Mouse (Mus musculus) forelimb bud, embryonic 11.5 days (tissue): ENCODE measurements at regions not wholly inside any gene's neighbourhood (a gene's known extent, or its start where the extent isn't known, plus 50 kb on each side); places are given as distances from the start of the nearest gene placed in this dataset.

ENCODE experiments used
- DNase-seq: peaks from one replicate; pipeline ENCODE4 v3.0.0-alpha.2; 2012; ENCODE audit warnings: low read depth, low spot score

GRCm38 (mm10) chr13:16100253-16100652 lies 88.6 kb downstream of the Inhba start:
- no peak for DNase-seq

- DNase-seq = no peak
Observed at GRCm38 (mm10) chr13:16114837-16115236, 103.2 kb downstream of the Inhba start.

- DNase-seq = no peak
Observed at GRCm38 (mm10) chr13:16146686-16147085, 135.0 kb downstream of the Inhba start.

- DNase-seq = no peak
Observed at GRCm38 (mm10) chr13:16154926-16155325, 143.3 kb downstream of the Inhba start.

GRCm38 (mm10) chr13:16165204-16165894 lies 153.7 kb downstream of the Inhba start:
- peak; percentile 7 for DNase-seq

GRCm38 (mm10) chr13:16196692-16197091 lies 185.0 kb downstream of the Inhba start:
- no peak for DNase-seq

GRCm38 (mm10) chr13:16200046-16200445 lies 188.4 kb downstream of the Inhba start:
- no peak for DNase-seq

- DNase-seq = no peak
Observed at GRCm38 (mm10) chr13:16203147-16203546, 191.5 kb downstream of the Inhba start.

- DNase-seq = no peak
Observed at GRCm38 (mm10) chr13:16204097-16204496, 192.4 kb downstream of the Inhba start.

GRCm38 (mm10) chr13:16211482-16211881 lies 199.8 kb downstream of the Inhba start:
- no peak for DNase-seq

GRCm38 (mm10) chr13:16219877-16220276 lies 208.2 kb downstream of the Inhba start:
- DNase-seq = no peak

GRCm38 (mm10) chr13:16222942-16223600 lies 211.4 kb downstream of the Inhba start:
- DNase-seq = no peak

- DNase-seq = no peak
Observed at GRCm38 (mm10) chr13:16261145-16261544, 249.5 kb downstream of the Inhba start.

- DNase-seq = no peak
Observed at GRCm38 (mm10) chr13:16279974-16280373, 268.3 kb downstream of the Inhba start.

GRCm38 (mm10) chr13:16280742-16281141 lies 269.1 kb downstream of the Inhba start:
- DNase-seq = no peak

GRCm38 (mm10) chr13:16281777-16282176 lies 270.1 kb downstream of the Inhba start:
- no peak for DNase-seq

GRCm38 (mm10) chr13:16282230-16282629 lies 270.6 kb downstream of the Inhba start:
- no peak for DNase-seq

- no peak for DNase-seq
Observed at GRCm38 (mm10) chr13:16283336-16283735, 271.7 kb downstream of the Inhba start.

- no peak for DNase-seq
Observed at GRCm38 (mm10) chr13:16289633-16290032, 278.0 kb downstream of the Inhba start.

- DNase-seq = no peak
Observed at GRCm38 (mm10) chr13:16290784-16291183, 279.1 kb downstream of the Inhba start.

- DNase-seq = no peak
Observed at GRCm38 (mm10) chr13:16291661-16292291, 280.1 kb downstream of the Inhba start.

GRCm38 (mm10) chr13:16299756-16300155 lies 288.1 kb downstream of the Inhba start:
- no peak for DNase-seq

GRCm38 (mm10) chr13:16314669-16315068 lies 303.0 kb downstream of the Inhba start:
- DNase-seq = no peak
